ENCODE assay signal across 16 mouse cellular contexts in the genomic region with DNA sequence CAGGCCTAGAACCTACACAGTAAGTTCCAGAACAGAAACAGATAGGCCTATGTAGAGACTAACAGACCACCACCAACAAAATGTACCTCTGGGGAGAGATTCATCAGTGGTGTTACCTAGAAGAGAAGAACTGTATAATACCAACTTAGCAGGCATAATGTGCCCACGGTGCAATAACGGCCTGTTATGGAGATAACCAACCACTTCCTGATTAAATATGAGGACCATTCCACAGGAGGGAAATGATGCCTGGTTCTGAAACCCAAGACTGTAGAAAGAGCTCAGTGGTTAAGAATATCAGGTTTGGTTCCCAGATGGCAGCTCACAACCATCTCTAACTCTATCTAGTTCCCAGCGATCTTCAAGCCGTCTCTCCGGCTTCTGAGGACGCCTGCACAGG.
"Had no signal": no experiment of that assay in that cellular context is flagged by ENCODE, and none has a peak within 500 bp of the region (broad histone marks: within the 10 kb centered on the region; RNA-seq: fewer than 3 reads in every experiment).

No protein-coding gene starts in this region.

- H3K9me3 ChIP-seq: lung, embryonic 15.5 days; megakaryocyte, embryonic 14.5 days; midbrain, embryonic 13.5 days; midbrain, embryonic 15.5 days; neural tube, embryonic 12.5 days; stomach, embryonic 15.5 days had no signal

- H3K27ac ChIP-seq: lung, embryonic 15.5 days; macrophage; midbrain, embryonic 13.5 days; midbrain, embryonic 15.5 days; neural tube, embryonic 12.5 days; stomach, embryonic 15.5 days; stomach, postnatal 0 days had no signal

- H3K9ac ChIP-seq: lung, embryonic 15.5 days; midbrain, embryonic 13.5 days; midbrain, embryonic 15.5 days; neural tube, embryonic 12.5 days; stomach, embryonic 15.5 days had no signal

- DNase-seq: lung, adult 2 months; lung, postnatal 14 days; lung, postnatal 36 days; right cerebral cortex, postnatal 14 days; thymus, adult 2 months; thymus, postnatal 25 days; thymus, postnatal 4 days had no signal

- H3K27me3 ChIP-seq: lung, embryonic 15.5 days; megakaryocyte, embryonic 14.5 days; midbrain, embryonic 13.5 days; midbrain, embryonic 15.5 days; neural tube, embryonic 12.5 days; stomach, embryonic 15.5 days had no signal

- ATAC-seq: lung, postnatal 0 days; midbrain, embryonic 13.5 days; midbrain, embryonic 15.5 days had no signal

- H3K4me1 ChIP-seq: lung, embryonic 15.5 days; midbrain, embryonic 13.5 days; midbrain, embryonic 15.5 days; neural tube, embryonic 12.5 days; stomach, embryonic 15.5 days had no signal

- H3K4me3 ChIP-seq: lung, embryonic 15.5 days; megakaryocyte, embryonic 14.5 days; midbrain, embryonic 13.5 days; midbrain, embryonic 15.5 days; neural tube, embryonic 12.5 days; stomach, embryonic 15.5 days had no signal
